Mouse (Mus musculus): ENCODE measurements at regions not wholly inside any gene's neighbourhood (a gene's known extent, or its start where the extent isn't known, plus 50 kb on each side); places are given as distances from the start of the nearest gene placed in this dataset.

DNA sequence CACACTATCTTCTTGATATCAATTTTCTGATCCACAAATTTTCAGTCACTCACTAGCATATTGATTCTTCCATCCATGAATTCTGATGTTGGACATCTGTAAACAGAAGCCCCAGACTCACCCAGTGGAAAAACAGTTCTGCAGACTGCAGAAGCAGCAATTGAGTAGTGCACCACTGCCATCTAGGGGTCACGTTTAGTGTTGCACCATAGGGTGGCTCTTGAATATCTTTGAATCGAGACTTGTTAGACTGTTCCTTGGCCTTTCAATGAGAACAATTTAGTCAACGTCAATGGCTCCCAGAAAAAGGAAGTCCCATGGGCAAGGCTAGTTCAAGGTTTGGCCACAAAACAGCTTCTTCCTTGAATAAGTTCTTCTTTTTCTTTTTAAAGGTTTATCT is 828.1 kb downstream of the Gm10330 start:
- peak; percentile 29 to 38 for DNase-seq (ENCODE audit: low spot score in 2 of 2)

- DNase-seq (ENCODE audit: low spot score in 2 of 2), result peak; percentile 1 to 4
These were observed 873.9 kb downstream of the Gm10330 start for GRCm38 (mm10) chr12:22906156-22906555.
